Mouse (Mus musculus) right cerebral cortex, postnatal 10 days (tissue): ENCODE results near the gene Tubg1.

Experiments used
- DNase-seq, 2 experiments: peaks; one replicate each; pipeline ENCODE4 v3.0.0; 2021; ENCODE audit warnings: low spot score in 2 of 2

Tubg1 gene

DNA sequence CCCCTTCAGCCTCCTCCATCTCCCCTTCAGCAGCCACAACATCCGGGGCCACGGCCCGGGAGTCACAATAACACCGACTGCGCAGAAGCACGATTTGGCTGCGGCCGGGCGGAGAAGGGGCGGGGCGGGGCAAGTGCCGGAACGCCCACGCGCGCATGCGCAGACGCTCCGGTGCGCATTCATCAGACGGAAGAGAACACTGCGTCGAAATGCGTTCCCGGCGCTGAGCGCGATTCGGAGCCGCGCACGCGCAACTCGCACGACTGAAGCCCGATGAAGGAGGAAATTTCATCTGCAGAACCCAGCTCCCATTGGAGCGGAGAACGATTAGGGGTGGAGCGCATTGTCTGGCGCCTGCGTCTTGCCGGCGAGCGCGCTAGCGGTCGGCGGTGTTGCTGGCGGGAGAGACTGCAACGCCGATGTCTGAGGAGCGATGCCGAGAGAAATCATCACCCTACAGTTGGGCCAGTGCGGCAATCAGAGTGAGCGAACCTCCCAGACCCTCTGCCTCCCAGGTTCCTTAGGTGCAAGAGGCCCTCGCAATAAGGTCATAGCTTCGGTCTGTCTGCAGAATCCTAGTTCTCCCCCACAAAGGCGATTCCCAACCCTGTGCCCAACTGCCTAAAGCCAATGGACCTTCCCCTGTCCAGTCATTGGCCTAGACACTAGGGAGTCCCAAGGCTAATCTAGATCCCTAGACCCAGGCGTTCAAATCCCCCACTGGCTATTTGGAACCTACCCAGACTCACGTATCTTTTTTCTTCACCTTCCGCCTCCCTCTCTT is at the start of gene Tubg1, which contains the start of gene Retreg3:
Gene Tubg1, plus strand, starts transcription at position 178 of the 784 bp plus-strand sequence.
Gene Retreg3, minus strand, starts transcription at position 133 of the 784 bp plus-strand sequence.
- peak; percentile 99 to 100 for DNase-seq

DNA sequence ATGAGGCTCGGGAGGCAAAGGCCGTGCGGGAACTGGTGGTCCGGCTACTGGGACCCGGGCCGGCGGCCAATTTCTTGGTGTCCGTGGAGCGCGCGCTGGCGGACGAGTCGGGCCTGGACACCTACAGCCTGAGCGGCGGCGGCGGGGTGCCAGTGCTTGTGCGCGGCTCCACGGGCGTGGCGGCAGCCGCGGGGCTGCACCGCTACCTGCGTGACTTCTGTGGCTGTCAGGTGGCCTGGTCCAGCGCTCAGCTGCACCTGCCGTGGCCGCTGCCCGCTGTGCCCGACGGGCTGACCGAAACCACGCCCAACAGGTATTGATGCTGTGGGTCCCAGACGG is 49.6 kb upstream of the Tubg1 start:
- DNase-seq = no peak

- DNase-seq = no peak
These were observed 48.8 kb upstream of the Tubg1 start for GRCm38 (mm10) chr11:101070987-101071386.

DNA sequence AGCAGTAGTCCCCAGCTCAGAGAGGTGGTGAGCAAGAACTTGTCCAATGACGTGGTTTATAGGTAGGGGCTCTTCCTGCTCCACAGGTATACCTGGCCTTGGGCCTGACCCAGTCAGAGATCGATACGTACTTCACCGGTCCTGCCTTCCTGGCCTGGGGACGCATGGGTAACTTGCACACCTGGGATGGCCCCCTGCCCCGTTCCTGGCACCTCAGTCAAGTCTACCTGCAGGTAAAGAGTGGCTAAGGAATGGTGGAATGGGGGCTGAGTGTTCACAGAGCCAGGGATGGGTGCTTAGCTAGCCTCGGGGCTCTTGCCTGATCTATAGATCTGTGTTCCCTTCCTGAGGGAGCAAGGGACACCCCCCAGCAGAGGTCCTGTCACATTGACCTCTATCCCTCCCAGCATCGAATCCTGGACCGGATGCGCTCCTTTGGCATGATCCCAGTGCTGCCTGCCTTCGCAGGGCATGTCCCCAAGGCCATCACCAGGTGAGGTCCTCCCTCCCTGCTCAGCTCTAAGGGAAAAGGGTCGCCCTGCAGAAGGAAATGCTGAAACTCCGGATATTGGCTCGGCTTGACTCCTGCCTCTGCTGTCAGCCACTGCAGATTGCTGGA is 47.8 kb upstream of the Tubg1 start:
- no peak for DNase-seq

- no peak for DNase-seq
These were observed 41.6 kb upstream of the Tubg1 start, which contains the start of gene Hsd17b1 for GRCm38 (mm10) chr11:101078121-101078520. Gene Hsd17b1 (plus strand): TSS chr11:101078411.

- DNase-seq = no peak
These were observed 40.0 kb upstream of the Tubg1 start for GRCm38 (mm10) chr11:101079746-101080145.

DNA sequence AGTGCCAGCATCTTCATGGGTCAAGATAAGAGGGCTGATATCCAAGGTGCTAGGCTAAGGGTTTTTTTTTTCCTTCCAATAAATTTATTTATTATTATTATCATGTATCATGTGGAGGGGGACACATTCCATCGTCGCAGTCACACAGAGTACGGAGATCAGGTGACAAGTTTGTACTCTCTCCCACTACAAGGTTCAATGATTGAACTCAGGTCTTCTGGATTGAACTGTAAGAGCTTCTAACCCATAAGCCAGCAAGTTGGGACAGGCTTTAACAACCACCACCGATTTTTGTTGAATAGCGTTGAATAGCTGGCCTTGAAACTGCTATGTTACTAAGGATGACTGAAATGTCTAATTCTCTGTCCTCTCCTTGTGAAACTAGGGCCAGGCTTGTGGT is 39.3 kb upstream of the Tubg1 start:
- DNase-seq = no peak

GRCm38 (mm10) chr11:101081659-101082058 is 38.1 kb upstream of the Tubg1 start:
- DNase-seq = peak in 1 of 2 experiments; percentile 33

GRCm38 (mm10) chr11:101082208-101083082 is 37.3 kb upstream of the Tubg1 start, which contains the start of gene Coasy:
Gene Coasy (plus strand): TSS chr11:101082565.
- peak; percentile 91 to 95 for DNase-seq

DNA sequence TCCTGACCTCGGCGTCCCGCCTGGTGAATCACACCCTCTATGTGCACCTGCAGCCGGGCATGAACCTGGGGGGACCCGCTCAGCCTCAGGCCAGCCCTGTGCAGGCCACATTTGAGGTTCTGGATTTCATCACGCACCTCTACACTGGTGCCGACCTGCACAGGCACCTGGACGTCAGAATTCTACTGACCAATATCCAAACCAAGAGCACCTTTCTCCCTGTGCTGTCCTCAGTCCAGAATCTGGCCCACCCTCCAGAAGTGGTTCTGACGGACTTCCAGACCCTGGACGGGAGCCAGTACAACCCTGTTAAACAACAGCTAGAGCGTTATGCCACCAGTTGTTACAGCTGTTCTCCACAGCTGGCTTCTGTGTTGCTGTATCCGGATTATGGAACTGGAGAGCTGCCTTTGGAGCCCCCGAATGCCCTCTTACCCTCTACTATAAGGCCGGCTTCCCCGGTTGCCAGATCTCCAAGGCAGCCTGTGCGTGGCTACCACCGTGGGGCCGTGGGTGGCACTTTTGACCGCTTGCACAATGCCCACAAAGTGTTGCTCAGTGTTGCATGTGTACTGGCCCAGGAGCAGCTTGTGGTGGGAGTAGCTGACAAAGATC is 36.5 kb upstream of the Tubg1 start:
- peak; percentile 51 to 64 for DNase-seq

- DNase-seq = peak in 1 of 2 experiments; percentile 19
These were observed 35.5 kb upstream of the Tubg1 start for GRCm38 (mm10) chr11:101084246-101084645.

- peak in 1 of 2 experiments; percentile 37 for DNase-seq
These were observed 34.9 kb upstream of the Tubg1 start for GRCm38 (mm10) chr11:101084811-101085210.

DNA sequence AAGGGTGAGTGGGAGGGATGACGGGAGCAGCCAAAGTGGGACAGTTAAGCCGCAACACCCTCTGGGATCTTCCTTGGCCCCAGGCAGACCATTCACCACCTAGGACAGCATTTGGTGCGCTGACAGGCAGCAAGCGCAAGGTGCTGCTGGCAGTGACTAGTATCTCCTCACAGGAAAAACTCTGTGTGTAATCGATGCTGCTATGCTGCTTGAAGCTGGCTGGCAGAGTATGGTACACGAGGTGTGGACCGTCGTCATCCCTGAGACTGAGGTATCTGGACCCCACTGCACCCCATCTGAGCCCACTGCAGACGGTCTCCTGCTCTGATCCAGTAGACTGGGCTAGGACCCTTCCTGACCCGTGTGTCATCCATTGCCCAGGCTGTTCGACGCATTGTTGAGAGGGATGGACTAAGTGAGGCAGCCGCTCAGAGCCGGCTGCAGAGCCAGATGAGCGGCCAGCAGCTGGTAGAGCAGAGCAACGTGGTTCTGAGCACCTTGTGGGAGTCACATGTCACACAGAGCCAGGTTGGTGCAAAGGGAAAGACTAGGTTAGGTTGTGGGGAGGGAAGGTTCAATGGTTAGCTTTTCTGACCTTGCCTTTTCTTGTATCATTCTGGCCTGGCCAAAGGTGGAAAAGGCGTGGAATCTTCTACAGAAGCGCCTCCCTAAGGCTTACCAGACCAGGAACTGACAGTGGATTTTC is 34.0 kb upstream of the Tubg1 start:
- DNase-seq = peak in 1 of 2 experiments; percentile 34

- peak in 1 of 2 experiments; percentile 42 for DNase-seq
These were observed 33.4 kb upstream of the Tubg1 start for GRCm38 (mm10) chr11:101086323-101086674.

GRCm38 (mm10) chr11:101086756-101087681 is 32.7 kb upstream of the Tubg1 start, which contains the start of gene Mlx:
Gene Mlx (plus strand): TSS chr11:101087277.
- peak; percentile 96 to 97 for DNase-seq

DNA sequence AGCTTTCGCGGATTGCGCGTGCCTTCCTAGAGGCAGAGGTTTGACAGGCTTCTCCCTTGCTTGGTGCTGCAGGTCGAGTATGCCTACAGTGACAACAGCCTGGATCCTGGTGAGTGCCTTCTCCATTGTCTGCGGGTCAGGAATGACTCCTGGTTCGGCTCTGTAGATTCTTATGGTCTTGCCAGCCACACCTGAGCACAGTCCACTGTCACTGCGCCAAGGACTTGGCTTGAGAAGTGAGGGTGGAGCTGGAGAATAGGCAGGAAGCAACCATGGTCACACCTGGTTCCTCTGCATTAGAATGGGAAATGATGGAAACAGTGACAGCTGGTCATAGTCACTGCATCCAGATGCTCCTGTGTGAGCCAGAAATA is 32.1 kb upstream of the Tubg1 start:
- DNase-seq = no peak

DNA sequence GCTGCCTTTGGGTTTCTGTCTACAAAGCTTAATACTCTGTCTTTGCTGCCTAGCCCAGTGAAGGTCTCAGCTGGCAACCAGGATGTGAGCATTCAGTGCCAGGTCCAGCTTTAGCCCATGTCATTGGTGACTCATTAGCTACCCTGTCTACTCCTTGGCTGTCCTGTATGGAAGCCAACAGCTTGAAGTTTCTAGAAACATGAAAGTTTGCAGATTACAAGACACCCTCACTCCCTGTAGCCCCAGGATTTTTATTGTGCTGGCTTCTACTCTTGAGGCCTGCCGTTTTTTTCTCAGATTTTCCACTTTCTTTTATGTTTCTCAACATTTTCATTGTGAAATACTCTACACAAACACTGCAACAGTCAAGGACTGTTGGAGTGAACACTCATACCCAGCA is 29.8 kb upstream of the Tubg1 start:
- DNase-seq = no peak

DNA sequence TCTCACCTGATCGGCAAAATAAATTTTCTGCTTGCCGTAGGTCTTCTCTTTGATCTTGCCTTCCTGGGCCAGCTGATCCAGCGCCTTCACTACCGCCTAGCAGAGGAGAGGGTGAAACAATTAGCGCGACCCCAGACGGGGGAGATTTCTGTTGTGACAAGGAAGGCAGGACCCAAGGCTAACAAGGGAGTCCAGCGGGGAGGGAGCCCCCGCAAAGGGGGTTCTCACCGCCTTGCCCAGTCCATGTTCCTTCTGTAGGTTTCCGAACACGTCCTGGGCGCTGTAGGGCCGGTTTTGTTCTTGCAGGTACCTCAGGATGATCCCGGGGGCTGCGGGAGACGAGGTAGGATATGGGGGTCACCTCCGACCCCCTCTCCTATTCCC is 24.8 kb upstream of the Tubg1 start:
- DNase-seq = no peak

GRCm38 (mm10) chr11:101095314-101096024 is 24.3 kb upstream of the Tubg1 start, which contains the start of gene Psmc3ip:
Gene Psmc3ip (minus strand): TSS chr11:101095436.
- DNase-seq = peak; percentile 97
